Mouse (Mus musculus) lung, postnatal 4 days (tissue): ENCODE measurements around the gene Stam.
A peak's percentile ranks its signal among the peaks of the same experiment; 100 is the strongest.

Experiments
- DNase-seq, 2 experiments: peaks; one replicate each; pipeline ENCODE4 v3.0.0; 2021

Stam gene

GRCm38 (mm10) chr2:14073362-14074220 is at the start of gene Stam:
Stam (plus strand) TSS chr2:14074098.
- peak; percentile 91 for DNase-seq

GRCm38 (mm10) chr2:14041249-14041648 is 32.6 kb upstream of the Stam start:
- DNase-seq: no peak

DNA sequence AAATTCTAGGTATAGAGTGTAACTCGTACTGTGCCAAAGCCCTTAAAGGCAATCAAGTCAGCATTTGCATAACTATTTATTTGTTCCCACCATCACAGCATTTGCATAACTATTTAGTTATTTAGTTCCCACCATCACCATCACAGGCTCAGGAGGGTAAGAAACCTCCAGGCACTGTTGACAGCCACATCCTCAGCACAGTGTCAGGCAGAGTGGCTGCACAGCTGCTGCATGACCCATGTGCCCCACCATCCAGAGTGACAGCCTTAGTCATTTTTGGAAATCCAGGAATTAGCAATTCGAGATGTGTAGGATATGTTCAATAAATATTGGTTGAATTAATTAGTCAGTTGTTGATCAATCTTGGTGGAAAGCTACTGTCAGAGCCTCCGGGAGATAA is 30.9 kb upstream of the Stam start:
- no peak for DNase-seq

GRCm38 (mm10) chr2:14043577-14044170 is 30.2 kb upstream of the Stam start:
- DNase-seq: no peak

DNA sequence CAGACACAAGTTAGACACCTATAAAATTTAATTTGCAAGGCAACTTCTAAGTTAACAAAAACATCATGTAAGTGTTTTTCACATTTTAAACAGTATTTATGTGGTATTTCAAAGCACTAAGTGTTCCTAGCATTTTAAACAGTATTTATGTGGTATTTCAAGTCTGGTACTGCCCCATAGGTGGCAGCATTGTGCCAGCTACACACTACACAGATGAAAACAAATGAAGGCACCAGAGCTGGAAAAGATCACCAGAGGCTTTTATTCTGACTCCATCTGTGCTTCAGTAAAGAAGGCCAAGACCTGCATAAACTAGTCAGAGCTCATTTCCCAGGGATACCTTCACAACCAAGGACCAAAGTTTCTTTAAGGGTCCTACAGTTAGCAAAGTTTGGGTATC is 25.5 kb upstream of the Stam start:
- DNase-seq: peak; percentile 32 to 70

GRCm38 (mm10) chr2:14048808-14049207 is 25.1 kb upstream of the Stam start:
- DNase-seq: no peak

GRCm38 (mm10) chr2:14053618-14054017 is 20.3 kb upstream of the Stam start:
- no peak for DNase-seq

GRCm38 (mm10) chr2:14054163-14054562 is 19.7 kb upstream of the Stam start:
- DNase-seq: no peak

- DNase-seq: no peak
Measured at GRCm38 (mm10) chr2:14054716-14055115, 19.2 kb upstream of the Stam start.

GRCm38 (mm10) chr2:14055168-14055565 is 18.7 kb upstream of the Stam start:
- peak; percentile 77 to 86 for DNase-seq

DNA sequence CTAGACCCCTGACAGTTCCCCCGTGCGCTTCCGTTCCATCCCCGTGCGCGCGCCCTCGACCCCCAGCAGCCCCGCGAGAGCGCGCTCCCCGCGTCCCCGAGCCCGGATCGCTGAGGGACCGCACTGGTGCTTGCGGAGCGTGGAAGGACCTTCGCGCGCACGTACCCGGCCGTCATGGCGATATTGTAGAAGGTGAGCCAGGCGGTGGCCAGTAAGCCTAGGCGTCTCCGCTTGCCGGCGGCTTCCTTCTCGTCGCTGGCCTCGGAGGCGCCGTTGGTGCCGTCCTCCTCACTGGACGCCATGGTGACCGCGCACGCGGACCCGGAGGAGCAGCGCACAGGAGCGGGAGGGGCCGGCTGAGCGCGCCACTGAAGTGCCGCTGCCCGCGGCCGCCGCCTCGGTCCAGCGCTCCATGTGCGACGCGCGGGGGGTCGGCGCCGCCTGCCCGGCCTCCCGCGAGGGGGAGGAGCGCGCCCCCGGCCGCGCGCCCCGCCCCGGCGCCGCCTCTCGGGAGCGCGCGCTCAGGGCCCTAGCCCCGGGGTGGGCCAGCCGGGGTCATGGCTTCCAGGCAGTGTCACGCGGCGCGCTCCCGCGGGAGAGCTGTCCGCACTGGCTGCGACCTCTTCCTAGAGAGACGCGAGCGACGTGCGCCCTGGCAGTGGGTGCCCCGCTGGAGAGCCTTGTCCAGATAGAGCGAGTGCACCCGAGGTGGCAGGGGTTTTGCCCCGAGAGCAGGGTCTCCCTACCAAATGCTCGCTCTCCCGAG is 18.1 kb upstream of the Stam start, which contains the start of gene Hacd1:
Hacd1 (minus strand) TSS at position 570 of the 766 bp plus-strand sequence.
- peak; percentile 82 to 91 for DNase-seq

DNA sequence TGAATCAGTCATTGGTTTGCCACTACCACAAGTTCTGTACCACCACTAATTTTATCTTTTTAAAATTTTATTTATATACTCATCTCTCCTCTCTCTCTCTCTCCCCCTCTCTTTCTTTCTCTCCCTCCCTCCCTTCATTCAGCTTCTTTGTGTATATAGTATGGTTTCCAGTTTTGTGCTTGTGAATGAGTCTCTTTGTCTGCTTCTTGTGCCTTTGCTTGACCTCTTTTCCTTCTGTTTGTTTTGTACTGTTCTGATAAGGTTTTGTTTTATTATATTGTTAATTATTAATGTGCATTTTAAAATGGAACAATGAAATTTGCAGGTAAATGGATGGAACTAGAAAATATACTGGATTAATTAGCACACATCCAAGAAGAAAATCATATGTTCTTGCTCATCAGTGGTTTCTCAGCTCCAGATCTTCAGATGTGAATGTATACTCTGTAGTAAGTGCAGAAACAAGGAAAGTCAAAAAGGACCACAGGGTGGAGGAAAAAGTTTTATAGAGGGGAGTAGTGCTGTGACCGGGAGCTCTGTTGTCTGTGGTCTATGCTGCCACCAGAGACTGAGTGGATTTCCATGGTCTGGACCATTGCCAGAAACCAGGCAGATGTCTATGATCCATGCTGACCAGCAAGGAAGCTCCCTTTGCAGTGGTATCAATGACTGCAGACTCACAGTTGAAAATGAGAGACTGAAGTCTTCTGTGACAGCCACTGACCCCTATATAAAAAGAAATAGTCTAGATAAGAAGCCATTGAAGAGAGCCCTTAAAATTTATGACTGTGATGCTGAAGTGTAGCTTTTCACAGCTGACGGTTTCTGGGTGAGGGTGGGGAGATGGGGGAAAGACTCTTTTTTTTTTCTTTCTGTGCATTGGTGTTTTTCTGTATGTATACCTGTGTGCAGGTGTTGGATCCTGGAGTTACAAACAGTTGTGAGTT is 7.9 kb upstream of the Stam start:
- DNase-seq: no peak

DNA sequence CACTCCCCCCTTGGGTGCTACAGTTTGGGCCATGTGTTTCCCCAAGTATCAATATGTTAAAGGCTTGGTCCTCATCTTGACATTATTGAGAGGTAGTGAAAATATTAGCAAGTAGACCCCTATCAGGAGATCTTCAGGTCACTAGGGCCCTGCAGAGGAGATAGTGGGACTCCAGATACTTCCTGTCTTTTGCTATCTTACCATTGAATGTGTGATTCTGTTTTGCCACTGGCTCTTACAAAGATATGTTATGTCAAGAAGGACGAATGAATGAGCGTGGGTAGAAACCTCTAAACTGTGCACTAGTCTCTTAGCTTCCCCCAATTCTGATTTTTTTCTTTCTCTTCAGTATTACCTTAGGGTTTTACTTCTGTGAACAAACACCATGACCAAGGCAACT is 4.9 kb upstream of the Stam start:
- DNase-seq: no peak

DNA sequence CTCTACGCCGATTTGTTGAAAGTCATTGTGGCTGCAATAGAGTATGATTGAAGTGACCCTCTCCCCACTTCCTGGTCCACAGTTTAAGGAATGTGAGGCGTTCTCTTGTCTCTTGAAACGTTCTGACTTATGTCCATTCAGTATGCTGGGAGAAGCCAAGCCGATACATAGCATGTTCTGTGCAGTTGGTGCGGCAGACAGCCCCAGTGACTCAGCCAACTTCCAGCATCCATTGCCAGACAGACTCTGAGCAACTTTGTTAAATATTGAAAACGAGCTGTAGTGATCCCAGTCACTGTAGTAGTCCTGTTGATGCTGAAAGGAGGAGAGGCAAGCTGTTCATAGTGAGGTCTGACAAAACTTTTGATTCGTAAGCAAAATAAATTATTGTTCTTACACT is 3.4 kb upstream of the Stam start:
- no peak for DNase-seq

DNA sequence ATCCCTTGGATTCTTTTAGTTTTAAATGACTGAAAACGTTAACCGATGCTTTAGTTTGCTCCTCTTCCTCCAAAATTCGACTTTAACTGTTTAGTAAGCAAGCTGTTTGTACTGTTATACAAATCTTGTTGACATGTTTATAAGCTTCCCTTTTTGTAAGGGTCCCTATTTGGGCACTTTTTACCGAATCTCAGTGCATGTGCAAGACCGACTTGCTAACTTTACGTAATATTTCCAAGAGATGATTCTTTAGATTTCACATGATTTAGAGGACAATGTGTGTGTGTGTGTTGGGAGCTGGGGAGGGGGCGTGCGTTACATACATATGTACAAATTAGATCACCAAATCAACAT is 913 bp upstream of the Stam start:
- DNase-seq: no peak

GRCm38 (mm10) chr2:14074221-14074901 is 463 bp downstream of the Stam start:
- no peak for DNase-seq

DNA sequence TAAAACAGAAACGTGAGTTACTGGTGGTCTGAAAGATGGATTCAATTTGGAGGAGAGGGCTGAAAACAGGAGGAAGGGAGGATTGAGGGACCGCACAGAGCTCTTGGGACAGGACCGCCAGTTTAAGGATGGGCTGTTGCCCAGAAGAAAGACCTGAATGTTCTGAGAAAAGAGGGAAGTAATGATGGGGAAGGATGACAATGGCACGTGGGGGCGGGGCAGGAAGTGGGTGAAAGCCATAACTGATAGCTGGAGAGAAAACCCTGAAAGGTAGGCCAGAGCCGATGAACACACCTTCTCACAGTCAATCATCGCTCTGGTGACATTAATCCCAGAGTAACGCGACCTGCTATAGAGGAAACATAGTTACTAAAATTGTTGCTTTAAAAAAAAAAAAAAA is 4.6 kb downstream of the Stam start:
- peak in 1 of 2 experiments; percentile 11 for DNase-seq

DNA sequence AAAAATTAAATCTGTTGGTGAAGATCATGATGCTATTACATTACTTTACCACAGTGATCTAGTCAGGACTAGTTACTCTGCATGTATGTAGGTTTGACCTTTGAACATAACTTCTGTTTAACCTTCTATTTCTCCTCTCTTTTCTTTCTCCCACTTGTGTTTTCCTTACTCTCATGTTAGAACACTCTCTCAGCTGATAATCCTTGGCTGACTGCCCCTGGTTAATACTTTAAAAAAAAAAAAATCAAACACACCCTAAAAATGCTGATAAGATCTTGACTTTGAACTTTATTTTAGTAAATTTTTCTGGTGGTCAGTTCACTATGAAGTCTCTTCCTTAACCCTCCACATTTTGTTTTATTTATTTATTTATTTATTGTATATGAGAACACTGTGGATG is 26.6 kb downstream of the Stam start:
- DNase-seq: no peak

DNA sequence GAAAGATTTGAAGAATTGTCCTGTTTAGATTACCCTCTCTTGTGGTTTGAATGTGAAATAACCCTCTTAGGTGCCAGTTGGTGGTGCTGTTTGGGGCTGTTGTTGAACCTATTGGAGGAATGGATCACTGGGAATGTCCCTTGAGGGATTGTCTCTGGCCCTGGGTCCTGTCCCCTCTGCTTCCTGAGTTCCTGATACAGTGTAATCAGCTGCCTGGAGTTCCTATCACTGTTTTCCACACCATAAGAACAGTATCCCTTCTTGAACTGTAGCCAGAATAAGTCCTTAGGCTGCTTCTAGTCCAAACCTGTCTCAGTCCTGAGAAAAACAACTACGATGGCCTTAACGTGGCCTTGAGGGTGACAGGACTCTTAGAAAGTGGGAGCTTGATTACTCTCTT is 28.7 kb downstream of the Stam start:
- no peak for DNase-seq

GRCm38 (mm10) chr2:14103924-14104323 is 30.0 kb downstream of the Stam start:
- no peak for DNase-seq

GRCm38 (mm10) chr2:14107673-14108072 is 33.8 kb downstream of the Stam start:
- DNase-seq: no peak

DNA sequence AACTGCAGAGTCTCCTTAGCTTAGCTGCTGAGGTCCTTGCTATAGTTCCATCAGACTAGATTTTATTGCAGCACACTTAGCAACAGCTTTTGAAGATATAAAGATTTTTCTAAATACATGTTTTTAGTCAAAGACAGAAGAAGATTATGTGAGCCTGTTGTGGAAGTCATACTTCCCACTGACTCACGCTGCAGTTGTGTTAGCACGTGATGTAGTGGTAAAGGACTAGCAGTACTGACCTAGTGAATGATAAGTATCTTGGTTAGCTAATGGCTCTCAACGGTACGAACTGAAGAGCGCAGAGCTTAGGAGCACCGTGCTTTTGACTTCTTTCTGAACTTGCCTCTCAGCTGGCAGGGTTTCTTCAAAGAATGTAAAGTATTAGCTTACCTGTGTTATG is 52.5 kb downstream of the Stam start:
- no peak for DNase-seq
